Mouse (Mus musculus) heart, embryonic 12.5 days (tissue): Measurements from ENCODE around the gene Phactr1. TPM values are rescaled to one million over a fixed set of nuclear protein-coding genes. Genes with fewer than 3 reads are reported as not detected.
A peak's percentile ranks its signal among the peaks of the same experiment; 100 is the strongest.

Source experiments
- ATAC-seq: fragments of 200-750 bp; cut with Nextera tagmentation; 2 replicates; pipeline ENCODE4 v1.8.0; 2017; ENCODE audit warnings: moderate TSS enrichment, moderate library complexity; ENCODE audit not compliant: insufficient number of reproducible peaks, low FRiP score
- H3K27ac ChIP-seq: fragments of 300-500 bp; sonication (generic); 2 replicates; pipeline ENCODE4 v1.5.1; 2016; ENCODE audit warnings: mild to moderate bottlenecking, moderate library complexity; ENCODE audit not compliant: poor library complexity, severe bottlenecking
- H3K27me3 ChIP-seq: fragments of 300-500 bp; sonication (generic); replicated peaks from 2 replicates; pipeline ENCODE4 v1.6.1; 2016; ENCODE audit warnings: mild to moderate bottlenecking, moderate library complexity
- H3K36me3 ChIP-seq: fragments of 300-500 bp; sonication (generic); 2 replicates; pipeline ENCODE4 v1.6.1; 2016; ENCODE audit warnings: mild to moderate bottlenecking, moderate library complexity
- H3K4me1 ChIP-seq: fragments of 300-500 bp; sonication (generic); replicated peaks from 2 replicates; pipeline ENCODE4 v1.6.1; 2016; ENCODE audit warnings: mild to moderate bottlenecking
- H3K4me2 ChIP-seq: fragments of 300-500 bp; sonication (generic); 2 replicates; pipeline ENCODE4 v1.6.1; 2016; ENCODE audit warnings: mild to moderate bottlenecking, moderate library complexity
- H3K4me3 ChIP-seq: fragments of 300-500 bp; sonication (generic); 2 replicates; pipeline ENCODE4 v1.5.1; 2016; ENCODE audit warnings: mild to moderate bottlenecking
- H3K9ac ChIP-seq: fragments of 300-500 bp; sonication (generic); 2 replicates; pipeline ENCODE4 v1.6.1; 2016; ENCODE audit warnings: mild to moderate bottlenecking, moderate library complexity
- H3K9me3 ChIP-seq: fragments of 300-500 bp; sonication (generic); replicated peaks from 2 replicates; pipeline ENCODE4 v1.6.1; 2016; ENCODE audit warnings: mild to moderate bottlenecking, moderate library complexity
- WGBS: fragments of 180-500 bp; shearing (Covaris S2); methylation state at CpG from one replicate; pipeline ENCODE4 v1.1.7; 2016; 5-methylcytosine and 5-hydroxymethylcytosine counted together
- polyA plus RNA-seq: library from polyadenylated mRNA; unstranded; fragments of >200 nt; fragmentation: Nextera tagmentation; extraction: Ambion mirVana; gene quantifications from 2 replicates; pipeline ENCODE4 v1.2.1, GENCODE M21; 2016

The Phactr1 gene
- polyA plus RNA-seq, result 4.7 and 5.2 TPM in 2 replicates

GRCm38 (mm10) chr13:42680391-42680994, at the start of gene Phactr1:
Gene Phactr1, plus strand, starts transcription at chr13:42680623.
- no peak within 1 kb of the TSS for H3K4me2 ChIP-seq
- no peak for ATAC-seq
- no peaks in the 10 kb centered on the region for H3K36me3 ChIP-seq
- H3K27ac ChIP-seq, result no peak within 1 kb of the TSS
- H3K9me3 ChIP-seq, result no peaks in the 10 kb centered on the region
- WGBS, result 34% methylated on average over 11 of the region's 11 CpGs
- no peak within 1 kb of the TSS for H3K4me3 ChIP-seq
- no peaks in the 10 kb centered on the region for H3K4me1 ChIP-seq
- H3K27me3 ChIP-seq, result peaks cover 38% of the 10 kb centered on the region
- H3K9ac ChIP-seq, result no peak within 1 kb of the TSS

DNA sequence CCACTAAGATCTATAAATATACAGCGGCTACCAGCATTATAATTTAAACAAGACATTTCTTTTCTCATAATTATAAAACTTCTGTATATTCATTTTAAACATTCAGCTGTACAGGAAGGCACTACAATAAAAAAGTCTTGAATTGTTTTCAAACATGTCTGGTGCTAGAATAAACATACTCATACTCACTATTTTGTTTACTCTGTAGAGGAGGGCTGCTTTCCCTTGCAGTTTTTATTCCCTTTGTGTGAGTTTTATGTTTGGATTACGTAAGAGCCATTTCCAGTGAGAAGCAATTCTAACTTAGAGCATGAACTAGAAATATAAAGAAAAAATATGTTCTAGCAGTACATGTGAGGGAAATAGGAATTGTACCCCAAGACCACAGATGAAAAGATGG, 45.5 kb upstream of the Phactr1 start:
- H3K9ac ChIP-seq, result no peak overlapping the region
- no peak overlapping the region for H3K27ac ChIP-seq
- WGBS, result 80% methylated on average over 2 of the region's 2 CpGs
- H3K4me2 ChIP-seq, result no peak overlapping the region
- H3K36me3 ChIP-seq, result no peaks in the 10 kb centered on the region
- ATAC-seq, result no peak
- H3K9me3 ChIP-seq, result no peaks in the 10 kb centered on the region
- H3K4me3 ChIP-seq, result no peak overlapping the region
- no peaks in the 10 kb centered on the region for H3K4me1 ChIP-seq
- no peaks in the 10 kb centered on the region for H3K27me3 ChIP-seq

- WGBS, result 66% methylated on average over 6 of the region's 6 CpGs
- Histone ChIP-seq H3K36me3 (no peaks in the 10 kb centered on the region), H3K9me3 (no peaks in the 10 kb centered on the region), H3K4me1 (no peaks in the 10 kb centered on the region), H3K27me3 (no peaks in the 10 kb centered on the region), H3K4me3 (no peak overlapping the region), H3K9ac (no peak overlapping the region), H3K27ac (no peak overlapping the region), H3K4me2 (no peak overlapping the region)
- no peak for ATAC-seq
Observed at GRCm38 (mm10) chr13:42650228-42650627, 30.2 kb upstream of the Phactr1 start.

DNA sequence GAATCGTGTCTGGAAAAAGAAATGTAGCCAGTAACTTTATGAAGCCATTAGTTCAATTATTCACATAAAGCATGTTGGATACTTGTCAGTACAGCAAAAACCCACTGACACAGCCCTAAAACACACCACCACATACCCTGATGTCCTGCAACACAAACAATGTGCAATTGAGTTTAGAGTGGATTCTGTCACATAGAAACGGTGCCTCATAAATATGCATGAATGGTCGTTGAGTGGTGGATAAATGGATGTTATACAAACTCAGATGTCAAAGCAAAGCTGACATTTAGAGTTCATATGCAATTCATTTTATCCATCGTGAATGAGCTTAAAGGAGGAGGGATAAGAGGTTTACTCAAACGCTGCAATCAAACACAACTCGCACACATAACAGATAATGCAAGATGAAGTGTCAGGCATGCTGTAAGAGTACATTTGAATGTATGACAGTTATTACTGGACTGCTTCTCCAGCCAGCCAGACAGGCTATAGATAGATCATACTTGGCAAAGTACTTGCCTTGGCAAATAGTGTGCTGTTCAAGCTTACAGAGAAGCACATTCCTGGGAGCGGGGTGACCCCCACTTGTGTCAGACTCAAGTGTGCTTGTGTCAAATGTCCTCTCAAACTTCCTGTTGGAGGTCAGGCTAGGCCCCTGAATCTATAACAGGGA, 23.6 kb upstream of the Phactr1 start:
- Histone ChIP-seq H3K27me3 (no peaks in the 10 kb centered on the region), H3K9me3 (no peaks in the 10 kb centered on the region), H3K36me3 (no peaks in the 10 kb centered on the region), H3K27ac (peak overlapping the region; percentile 49; the same call in 1 of the 2 replicates), H3K4me2 (no peak overlapping the region), H3K4me3 (no peak overlapping the region), H3K9ac (no peak overlapping the region), H3K4me1 (peaks cover 22% of the 10 kb centered on the region)
- no peak for ATAC-seq
- WGBS, result 56% methylated on average over 7 of the region's 7 CpGs

DNA sequence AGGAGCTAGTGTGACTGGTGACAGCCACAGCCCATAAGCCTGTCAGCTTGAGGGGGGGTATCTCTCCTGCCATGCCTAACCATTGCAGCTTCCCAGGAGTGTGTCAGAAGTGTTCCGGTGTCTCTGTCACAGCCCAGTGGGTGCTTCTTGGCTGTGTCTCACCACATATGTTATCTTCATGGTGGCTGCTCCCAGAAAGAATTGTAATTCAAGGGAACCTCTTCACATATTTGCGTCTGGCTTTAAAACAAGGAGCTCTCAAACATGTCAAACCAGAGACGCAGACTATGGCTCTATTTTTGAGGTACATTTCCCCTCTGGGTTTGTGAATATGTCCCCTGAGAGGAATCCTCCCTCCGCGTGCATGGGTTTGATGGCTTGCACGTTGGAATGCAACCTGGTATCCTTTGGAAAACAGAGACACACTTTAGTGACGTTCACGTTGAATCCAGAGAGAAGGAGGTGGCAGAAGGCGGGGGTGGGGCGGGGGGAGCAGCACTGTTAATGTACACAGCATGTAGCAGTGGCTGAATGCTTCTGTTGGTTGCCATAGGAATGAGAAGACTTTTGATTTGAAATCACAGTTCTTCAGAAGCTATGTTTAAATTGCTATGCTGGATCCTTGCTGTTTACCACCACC, 8.7 kb upstream of the Phactr1 start:
- H3K9me3 ChIP-seq, result no peaks in the 10 kb centered on the region
- no peak for ATAC-seq

GRCm38 (mm10) chr13:42681299-42681698, 876 bp downstream of the Phactr1 start:
- Histone ChIP-seq H3K9me3 (no peaks in the 10 kb centered on the region), H3K4me2 (no peak overlapping the region), H3K4me1 (no peaks in the 10 kb centered on the region), H3K4me3 (no peak overlapping the region), H3K36me3 (no peaks in the 10 kb centered on the region), H3K27ac (no peak overlapping the region), H3K27me3 (peaks cover 38% of the 10 kb centered on the region), H3K9ac (no peak overlapping the region)
- WGBS, result 82% methylated on average over 9 of the region's 9 CpGs
- ATAC-seq, result no peak

More for the DNA sequence above, 8.7 kb upstream of the Phactr1 start:
- Histone ChIP-seq H3K4me3 (no peak overlapping the region), H3K4me1 (0 out of 2 replicates have a peak, but pooled peaks cover 6% of the 10 kb centered on the region), H3K9ac (no peak overlapping the region), H3K27ac (no peak overlapping the region), H3K27me3 (no peaks in the 10 kb centered on the region), H3K36me3 (no peaks in the 10 kb centered on the region), H3K4me2 (no peak overlapping the region)
- 52% methylated on average over 10 of the region's 10 CpGs for WGBS

DNA sequence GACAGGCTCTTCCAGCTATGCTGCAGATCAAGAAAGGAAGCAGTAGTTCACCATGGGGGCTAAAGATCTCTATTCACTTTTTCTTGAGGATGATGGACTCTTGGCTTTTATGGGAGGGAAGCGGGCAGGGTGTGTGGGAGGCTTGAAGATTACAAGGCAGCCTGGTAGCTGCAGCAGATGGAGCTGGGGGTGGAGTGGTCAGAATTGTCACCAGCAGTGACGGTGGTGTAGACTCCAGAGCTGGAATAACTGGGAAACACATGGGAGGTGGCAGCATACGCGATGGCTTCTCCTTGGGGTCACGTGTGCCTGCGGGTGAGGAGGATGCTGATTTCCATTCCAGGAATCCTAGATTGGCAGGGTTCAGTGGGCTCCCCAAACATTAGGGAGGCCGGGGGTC, 3.8 kb downstream of the Phactr1 start:
- 82% methylated on average over 7 of the region's 7 CpGs for WGBS

DNA sequence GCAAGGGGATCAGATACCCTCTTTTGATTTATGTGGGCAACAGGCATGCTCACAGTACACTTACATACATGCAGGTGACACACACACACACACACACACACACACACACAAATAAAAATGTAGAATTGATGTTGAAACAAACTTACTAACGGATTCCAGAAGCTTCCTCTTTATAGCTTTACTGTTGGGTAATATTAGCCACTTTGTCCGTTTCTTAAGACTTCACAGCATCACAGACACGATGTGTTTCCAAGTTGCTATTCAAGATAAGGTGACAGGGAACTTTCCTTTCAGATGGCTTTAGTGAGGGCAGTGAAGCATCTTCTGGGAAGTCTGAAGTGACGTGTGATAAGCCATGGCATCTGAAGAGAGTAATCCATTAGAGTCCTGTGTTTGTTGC, 11.8 kb downstream of the Phactr1 start:
- 58% methylated on average over 4 of the region's 4 CpGs for WGBS
- no peaks in the 10 kb centered on the region for H3K9me3 ChIP-seq
- no peak overlapping the region for H3K4me3 ChIP-seq
- H3K27me3 ChIP-seq, result 0 out of 2 replicates have a peak, but pooled peaks cover 4% of the 10 kb centered on the region
- no peaks in the 10 kb centered on the region for H3K4me1 ChIP-seq
- H3K36me3 ChIP-seq, result no peaks in the 10 kb centered on the region
- no peak for ATAC-seq
- H3K9ac ChIP-seq, result no peak overlapping the region
- H3K4me2 ChIP-seq, result no peak overlapping the region
- H3K27ac ChIP-seq, result no peak overlapping the region

More for the DNA sequence above, 3.8 kb downstream of the Phactr1 start:
- no peak for ATAC-seq
- Histone ChIP-seq H3K27me3 (peaks cover 35% of the 10 kb centered on the region), H3K27ac (no peak overlapping the region), H3K4me2 (no peak overlapping the region), H3K9ac (no peak overlapping the region), H3K36me3 (no peaks in the 10 kb centered on the region), H3K9me3 (no peaks in the 10 kb centered on the region), H3K4me3 (no peak overlapping the region), H3K4me1 (no peaks in the 10 kb centered on the region)

GRCm38 (mm10) chr13:42696641-42697040, 16.2 kb downstream of the Phactr1 start:
- Histone ChIP-seq H3K4me3 (no peak overlapping the region), H3K9ac (no peak overlapping the region), H3K4me1 (no peaks in the 10 kb centered on the region), H3K27me3 (no peaks in the 10 kb centered on the region), H3K4me2 (no peak overlapping the region), H3K9me3 (no peaks in the 10 kb centered on the region; the same call in 1 of the 2 replicates), H3K27ac (no peak overlapping the region), H3K36me3 (no peaks in the 10 kb centered on the region)
- no peak for ATAC-seq
- WGBS, result 70% methylated on average over 5 of the region's 5 CpGs

DNA sequence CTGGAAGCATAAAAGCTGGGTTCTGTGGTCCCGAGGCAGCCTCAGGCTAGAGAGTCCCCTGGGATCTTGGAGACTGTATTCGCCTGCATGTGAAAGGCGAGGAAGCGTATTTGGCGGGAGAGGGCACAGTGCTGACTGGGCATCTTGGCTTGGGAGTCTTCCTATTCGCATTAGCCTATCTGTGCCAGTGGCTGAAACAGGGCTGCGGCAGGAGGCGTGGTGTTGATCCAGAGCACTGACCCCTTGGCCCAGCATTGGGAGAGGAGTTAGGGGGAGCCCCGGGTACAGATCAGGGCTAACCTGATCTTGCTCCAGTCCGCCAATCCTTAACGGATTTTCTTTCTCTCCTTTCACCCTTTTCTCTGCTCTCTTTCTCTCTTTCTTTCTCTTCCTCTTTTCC, 28.7 kb downstream of the Phactr1 start:
- Histone ChIP-seq H3K27ac (no peak overlapping the region), H3K9me3 (no peaks in the 10 kb centered on the region), H3K9ac (no peak overlapping the region), H3K4me1 (peaks cover 8% of the 10 kb centered on the region; the same call in 1 of the 2 replicates), H3K27me3 (peaks cover 55% of the 10 kb centered on the region), H3K4me3 (peak overlapping the region; percentile 36), H3K36me3 (no peaks in the 10 kb centered on the region), H3K4me2 (peak overlapping the region; percentile 65)
- WGBS, result 10% methylated on average over 11 of the region's 11 CpGs
- no peak for ATAC-seq

DNA sequence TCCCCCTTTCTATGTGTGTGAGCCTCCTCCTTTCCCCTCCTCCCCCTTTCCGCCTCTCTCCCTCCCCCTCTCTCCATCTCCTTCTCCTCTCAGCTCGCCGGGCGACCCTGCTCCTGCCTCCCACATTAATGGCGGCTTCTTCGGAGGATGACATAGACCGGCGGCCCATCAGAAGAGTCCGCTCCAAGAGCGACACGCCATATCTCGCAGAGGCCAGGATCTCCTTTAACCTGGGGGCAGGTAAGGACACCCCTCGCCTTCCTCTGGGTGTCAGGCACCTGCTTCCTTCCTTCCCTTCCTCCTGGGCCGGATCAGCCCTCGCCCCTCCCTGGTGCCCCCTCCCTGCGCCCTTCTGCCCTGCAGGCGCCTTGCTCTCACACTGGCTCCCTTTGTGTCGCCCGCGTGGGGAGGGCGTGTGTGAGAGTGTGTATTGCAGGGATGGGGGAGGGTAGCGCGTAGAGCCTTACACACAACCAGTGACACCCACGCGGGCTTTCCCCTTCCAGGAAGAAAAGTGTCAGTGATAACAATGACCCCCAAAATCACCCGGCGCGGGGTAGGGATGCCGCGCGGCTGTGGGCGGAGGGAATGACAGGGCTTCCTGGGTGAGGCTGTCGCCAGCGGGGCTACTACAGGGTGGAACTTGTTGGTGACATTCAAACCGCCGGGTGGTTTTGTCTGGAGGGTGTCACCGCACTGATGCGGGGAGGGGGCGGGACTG, 29.3 kb downstream of the Phactr1 start:
- Histone ChIP-seq H3K4me3 (peak overlapping the region; percentile 36), H3K36me3 (no peaks in the 10 kb centered on the region), H3K4me2 (peak overlapping the region; percentile 65), H3K27ac (no peak overlapping the region), H3K4me1 (peaks cover 8% of the 10 kb centered on the region; the same call in 1 of the 2 replicates), H3K9ac (no peak overlapping the region), H3K9me3 (no peaks in the 10 kb centered on the region), H3K27me3 (peaks cover 55% of the 10 kb centered on the region)
- 2% methylated on average over 39 of the region's 39 CpGs for WGBS
- no peak for ATAC-seq
